Mouse (Mus musculus) gonadal fat pad, adult 2 months (tissue): ENCODE data around the gene Bhmt2. TPM values are rescaled to one million over a fixed set of nuclear protein-coding genes. Genes with fewer than 3 reads are reported as not detected.

Source experiments
- DNase-seq: peaks from one replicate; pipeline ENCODE4 v3.0.0-alpha.2; 2012; ENCODE audit warnings: low read depth
- polyA plus RNA-seq: library from polyadenylated mRNA; depleted of rRNA; stranded (reverse); fragments of >200 nt; gene quantifications from 2 replicates; pipeline ENCODE4 v1.2.3, GENCODE M21; 2012; rRNA removed

Gene Bhmt2
- 0.07 and 0.08 TPM in 2 replicates for polyA plus RNA-seq

- no peak for DNase-seq
These were observed at the start of gene Bhmt2, which contains the start of gene Dmgdh for GRCm38 (mm10) chr13:93674131-93674561. Gene Bhmt2 (minus strand): TSS chr13:93674302. Gene Dmgdh (plus strand): TSS chr13:93674433.

DNA sequence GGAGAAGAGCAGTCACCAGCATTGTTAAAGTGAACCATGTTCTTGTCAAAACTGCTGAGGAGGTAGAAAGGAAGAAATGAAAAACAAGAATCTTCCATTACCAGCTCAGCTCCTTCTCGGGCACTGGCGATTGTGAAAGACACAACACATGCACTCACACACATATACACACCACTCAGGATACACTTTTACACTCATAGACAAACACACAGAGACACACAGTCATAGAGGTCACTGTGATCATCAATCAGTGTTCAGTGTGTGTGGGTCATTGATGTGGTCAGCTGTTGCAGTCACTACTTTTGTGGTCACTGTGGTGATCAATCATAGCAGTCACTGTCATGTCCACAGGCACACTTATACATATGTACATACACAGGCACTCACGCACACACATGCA lies 49.4 kb upstream of the Bhmt2 start:
- DNase-seq, result no peak

DNA sequence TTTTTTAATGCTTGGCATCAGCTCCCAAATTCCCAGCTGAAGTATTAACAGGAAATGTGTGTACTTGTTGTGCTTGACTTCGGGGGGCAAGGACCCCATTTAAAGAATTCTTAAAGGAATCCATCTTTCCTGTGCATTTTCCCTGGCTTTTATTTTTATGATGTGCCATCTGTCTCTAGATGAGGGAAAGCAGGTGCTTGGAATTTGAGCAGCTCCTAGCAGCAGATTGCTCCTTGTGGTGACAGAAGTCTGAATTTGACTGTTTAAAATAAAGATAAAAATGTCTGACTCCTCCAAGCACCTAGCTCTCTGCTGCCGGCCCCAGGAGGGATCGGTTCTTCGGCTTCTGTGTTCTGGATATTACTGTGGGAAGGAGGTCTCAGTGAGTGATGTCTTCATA lies 47.8 kb upstream of the Bhmt2 start:
- DNase-seq, result no peak

DNA sequence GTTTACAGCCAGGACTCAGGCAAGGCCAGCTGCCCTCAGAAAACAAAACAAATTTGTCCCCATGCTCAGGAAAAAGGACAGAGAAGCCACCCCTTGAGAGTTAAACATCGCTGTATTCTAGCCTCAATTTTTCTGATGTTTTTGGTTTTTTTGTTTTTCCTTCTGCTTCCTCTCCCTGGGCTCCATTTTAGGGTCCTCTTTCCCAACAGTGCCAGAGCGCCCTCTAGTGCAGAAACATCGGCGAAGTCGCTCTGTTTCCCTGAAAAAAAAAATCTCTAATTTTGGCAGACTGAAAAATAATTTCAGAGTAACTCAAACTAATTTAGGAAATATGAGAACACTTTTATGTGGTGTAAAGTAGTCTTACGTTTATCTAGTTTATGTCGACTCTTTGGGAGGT lies 44.8 kb upstream of the Bhmt2 start:
- DNase-seq, result no peak

- DNase-seq, result no peak
These were observed 43.0 kb upstream of the Bhmt2 start for GRCm38 (mm10) chr13:93717113-93717512.

DNA sequence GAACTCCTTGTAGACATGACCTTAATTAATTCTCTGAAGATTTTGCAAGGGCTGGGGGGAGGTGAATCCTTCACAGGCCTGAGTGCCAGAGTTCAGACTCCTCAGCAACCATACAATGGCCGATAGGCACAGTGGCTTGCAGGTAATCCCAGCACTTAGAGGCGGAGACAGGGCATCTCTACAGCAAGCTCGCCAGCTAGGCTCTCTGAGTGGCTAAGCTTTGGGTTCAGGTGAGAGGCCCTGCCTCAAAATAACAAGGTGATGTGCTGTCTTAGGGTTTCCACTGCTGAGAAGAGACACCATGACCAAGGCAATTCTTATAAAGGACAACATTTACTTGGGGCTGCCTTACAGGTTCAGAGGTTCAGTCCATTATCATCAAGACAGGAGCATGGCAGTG lies 39.7 kb upstream of the Bhmt2 start:
- no peak for DNase-seq

- DNase-seq, result no peak
These were observed 38.3 kb upstream of the Bhmt2 start for GRCm38 (mm10) chr13:93712362-93712761.

- no peak for DNase-seq
These were observed 37.1 kb upstream of the Bhmt2 start for GRCm38 (mm10) chr13:93711226-93711625.

DNA sequence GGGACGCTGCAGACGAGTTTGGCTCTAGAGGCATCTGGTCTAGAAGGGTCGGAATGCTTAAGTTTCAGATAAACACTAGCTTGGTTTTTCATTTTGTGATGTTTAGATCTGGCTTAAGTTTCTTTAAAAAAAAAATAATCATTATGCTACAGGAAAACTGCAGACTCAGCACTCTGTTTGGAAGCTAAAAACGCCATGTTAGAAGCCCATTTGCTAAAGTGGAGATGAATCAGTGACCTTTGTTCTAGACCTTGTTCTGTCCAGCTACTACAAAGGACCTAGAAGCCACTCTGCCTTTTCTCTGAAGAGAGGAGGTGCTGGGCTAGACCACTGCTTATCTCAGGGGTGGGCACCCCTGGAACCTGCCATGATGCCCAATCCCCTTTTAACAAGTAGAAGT lies 36.2 kb upstream of the Bhmt2 start:
- DNase-seq, result no peak

DNA sequence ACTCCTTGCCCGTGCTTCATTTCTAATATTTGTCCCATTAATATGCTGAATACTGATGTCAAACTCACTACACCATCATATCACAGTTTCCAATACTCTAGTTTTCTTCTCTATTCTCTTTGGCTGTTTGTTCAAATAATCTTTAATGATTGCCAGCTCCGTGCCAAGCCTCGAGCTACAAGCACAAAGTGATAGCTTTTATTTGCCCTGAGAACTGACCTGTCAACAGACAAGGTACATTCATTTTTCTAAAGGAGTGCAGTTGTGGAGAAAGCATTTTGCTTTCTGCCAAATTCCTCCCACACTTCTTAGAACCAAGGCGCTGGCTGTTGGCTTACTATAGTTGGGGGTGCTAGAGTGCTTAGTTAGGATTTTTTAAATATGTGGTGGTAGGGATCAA lies 33.2 kb upstream of the Bhmt2 start:
- DNase-seq, result no peak

DNA sequence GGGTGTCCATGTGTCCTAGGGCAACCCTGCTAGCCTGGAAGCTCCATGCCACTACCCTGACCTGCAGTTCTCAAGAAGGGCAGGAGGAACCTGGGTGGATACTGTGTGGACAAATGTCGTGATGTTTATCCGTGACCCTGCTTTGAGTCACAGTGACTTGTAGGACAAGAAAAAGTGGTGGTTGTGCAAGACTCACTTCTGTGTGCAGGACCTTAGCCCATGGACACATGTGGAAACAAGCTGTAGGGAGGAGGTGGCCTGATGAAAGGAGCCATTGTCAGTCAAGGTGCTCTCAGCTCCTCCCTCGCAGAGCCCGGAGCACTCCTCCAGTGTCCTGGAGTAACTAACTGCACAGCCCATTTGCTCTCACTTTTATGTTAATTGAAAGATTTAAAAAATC lies 31.6 kb upstream of the Bhmt2 start:
- DNase-seq, result peak; percentile 82

DNA sequence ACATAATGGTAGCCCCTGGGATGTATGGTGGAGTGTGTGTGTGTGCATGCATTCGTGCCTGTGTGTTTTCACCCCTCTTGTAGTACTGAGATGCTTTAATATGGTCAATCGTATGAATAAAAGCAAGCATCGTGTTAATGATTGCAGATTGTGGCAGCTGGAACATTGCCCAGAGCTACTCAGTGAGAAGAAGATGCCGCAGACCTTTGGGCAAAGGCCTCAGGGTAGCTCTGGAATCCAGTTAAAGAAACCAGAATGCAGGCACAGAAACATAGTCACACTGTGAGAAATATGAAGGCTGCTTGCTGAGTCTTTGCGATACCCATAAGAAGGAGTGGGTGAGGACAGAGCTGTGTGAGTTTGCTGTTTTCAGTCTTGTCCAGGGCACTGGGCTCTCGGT lies 24.8 kb upstream of the Bhmt2 start:
- no peak for DNase-seq

- DNase-seq, result no peak
These were observed 16.7 kb upstream of the Bhmt2 start for GRCm38 (mm10) chr13:93690821-93691220.

DNA sequence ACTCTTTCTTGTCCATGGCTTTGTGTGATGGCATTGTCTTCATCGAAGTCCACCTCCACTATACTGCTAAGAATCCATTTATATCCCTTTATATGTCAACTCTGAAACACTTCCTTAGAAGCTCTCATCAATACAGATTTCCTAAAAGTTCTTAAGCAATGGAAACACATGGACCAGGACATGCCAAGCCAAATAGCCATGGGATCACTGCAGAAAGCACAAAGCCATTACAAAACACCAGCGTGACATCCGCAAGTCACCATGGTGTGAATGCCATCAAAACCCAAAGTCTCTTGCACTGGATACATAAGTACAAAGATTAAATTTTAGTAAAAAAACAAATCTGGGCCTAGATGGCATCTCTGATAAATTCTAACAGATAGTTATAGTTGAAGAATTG lies 15.5 kb upstream of the Bhmt2 start:
- no peak for DNase-seq

DNA sequence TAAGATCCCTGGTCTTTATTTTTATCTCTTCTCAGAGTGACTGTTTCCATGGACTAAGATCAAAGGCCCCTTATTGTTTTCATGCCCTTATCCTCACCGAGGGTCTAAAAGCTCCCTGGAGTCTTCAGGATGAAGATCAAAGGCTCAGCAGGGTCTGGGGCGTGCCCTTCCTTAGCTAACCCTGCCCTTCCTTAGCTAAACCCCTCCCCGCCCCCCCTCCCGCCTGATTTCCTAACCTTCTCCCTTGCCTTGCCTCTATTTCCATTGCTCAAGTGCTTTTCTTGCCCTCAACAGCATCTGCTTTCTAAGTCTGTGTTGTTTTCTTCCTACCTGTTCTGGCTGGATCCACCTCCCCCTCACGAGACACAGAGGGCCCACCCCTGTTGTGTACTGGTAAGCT lies 13.2 kb upstream of the Bhmt2 start:
- DNase-seq, result no peak

GRCm38 (mm10) chr13:93685226-93685625 lies 11.1 kb upstream of the Bhmt2 start:
- no peak for DNase-seq

GRCm38 (mm10) chr13:93683336-93683735 lies 9.2 kb upstream of the Bhmt2 start:
- DNase-seq, result no peak

DNA sequence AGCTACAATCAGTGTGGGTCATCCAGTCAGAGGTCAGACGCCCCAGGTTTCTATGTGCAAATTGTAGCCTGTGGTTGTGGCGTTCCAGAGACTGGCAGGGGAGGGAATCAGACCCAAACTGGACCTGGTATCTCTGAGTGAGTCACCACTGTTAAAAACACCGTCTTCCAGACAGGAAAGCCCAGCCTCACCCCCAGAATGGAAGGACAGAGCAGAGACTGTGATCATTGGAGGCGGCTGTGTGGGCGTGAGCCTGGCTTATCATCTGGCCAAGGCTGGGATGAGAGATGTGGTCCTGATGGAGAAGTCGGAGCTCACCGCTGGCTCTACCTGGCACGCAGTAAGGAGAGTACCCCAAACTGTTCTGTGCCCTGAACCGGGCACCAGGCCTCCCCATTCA lies 2.8 kb upstream of the Bhmt2 start:
- DNase-seq, result no peak

GRCm38 (mm10) chr13:93673296-93673695 lies 806 bp downstream of the Bhmt2 start:
- no peak for DNase-seq

- no peak for DNase-seq
These were observed 1.7 kb downstream of the Bhmt2 start for GRCm38 (mm10) chr13:93672371-93672770.

DNA sequence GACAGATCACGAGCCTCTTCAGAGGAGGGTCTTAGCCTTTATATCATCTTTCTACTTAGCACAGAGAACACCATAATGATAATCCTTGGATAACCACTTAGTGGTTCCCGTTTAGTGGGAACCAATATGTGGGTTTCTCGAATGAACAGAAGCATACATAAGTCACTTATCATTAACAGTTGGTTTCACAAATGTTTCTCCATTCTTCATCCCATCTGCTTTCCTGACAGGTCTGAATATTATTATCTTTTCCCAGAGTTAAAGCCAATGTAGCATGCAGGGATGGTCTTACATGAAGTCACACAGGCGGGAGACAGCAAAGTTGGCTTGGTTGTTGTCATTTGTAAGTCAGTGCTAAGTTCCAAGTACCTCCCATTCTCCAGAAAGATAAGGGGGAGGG lies 6.5 kb downstream of the Bhmt2 start:
- DNase-seq, result no peak

GRCm38 (mm10) chr13:93657941-93658340 lies 16.2 kb downstream of the Bhmt2 start:
- DNase-seq, result no peak

- DNase-seq, result no peak
These were observed 20.7 kb downstream of the Bhmt2 start for GRCm38 (mm10) chr13:93653382-93653781.

GRCm38 (mm10) chr13:93648387-93649130 lies 25.5 kb downstream of the Bhmt2 start:
- DNase-seq, result no peak
